Mouse (Mus musculus): ENCODE data around the gene Gpr132.

- no peak for TF ChIP-seq CTCF (IDR thresholded peaks at IDR 0.05; ENCODE audit: control insufficient read depth, insufficient read depth, low read length)
- no peak for TF ChIP-seq POLR2A (IDR thresholded peaks at IDR 0.05; ENCODE audit: borderline replicate concordance, control insufficient read depth, low read depth, low read length)
Observed at GRCm38 (mm10) chr12:112877073-112877576, 9.1 kb upstream of the Gpr132 start.

Measured in bone marrow, adult 2 months (tissue).